Mouse (Mus musculus) neural tube, embryonic 12.5 days (tissue): ENCODE results near the gene Map2k5. TPM values are rescaled to one million over a fixed set of nuclear protein-coding genes. Genes with fewer than 3 reads are reported as not detected.

ENCODE experiments used
- ATAC-seq: fragments of 200-750 bp; cut with Nextera tagmentation; 2 replicates; pipeline ENCODE4 v1.8.0; 2017; ENCODE audit warnings: low read depth, mild to moderate bottlenecking, moderate TSS enrichment, moderate library complexity; ENCODE audit not compliant: low FRiP score
- H3K27ac ChIP-seq: fragments of 300-500 bp; sonication (generic); 2 replicates; pipeline ENCODE4 v1.5.1; 2016
- H3K27me3 ChIP-seq: fragments of 300-500 bp; sonication (generic); replicated peaks from 2 replicates; pipeline ENCODE4 v1.6.1; 2016; ENCODE audit warnings: mild to moderate bottlenecking
- H3K36me3 ChIP-seq: fragments of 300-500 bp; sonication (generic); 2 replicates; pipeline ENCODE4 v1.6.1; 2016; ENCODE audit warnings: mild to moderate bottlenecking
- H3K4me1 ChIP-seq: fragments of 300-500 bp; sonication (generic); 2 replicates; pipeline ENCODE4 v1.6.1; 2016
- H3K4me2 ChIP-seq: fragments of 300-500 bp; sonication (generic); replicated peaks from 2 replicates; pipeline ENCODE4 v1.6.1; 2016; ENCODE audit warnings: mild to moderate bottlenecking
- H3K4me3 ChIP-seq: fragments of 300-500 bp; sonication (generic); 2 replicates; pipeline ENCODE4 v1.5.1; 2016
- H3K9ac ChIP-seq: fragments of 300-500 bp; sonication (generic); 2 replicates; pipeline ENCODE4 v1.6.1; 2016; ENCODE audit warnings: mild to moderate bottlenecking
- H3K9me3 ChIP-seq: fragments of 300-500 bp; sonication (generic); 2 replicates; pipeline ENCODE4 v1.6.1; 2016; ENCODE audit warnings: mild to moderate bottlenecking
- WGBS: fragments of 180-500 bp; shearing (Covaris S2); methylation state at CpG from one replicate; pipeline ENCODE4 v1.1.7; 2016; 5-methylcytosine and 5-hydroxymethylcytosine counted together
- polyA plus RNA-seq: library from polyadenylated mRNA; unstranded; fragments of >200 nt; fragmentation: Nextera tagmentation; extraction: Ambion mirVana; gene quantifications from 2 replicates; pipeline ENCODE4 v1.2.1, GENCODE M21; 2016

The Map2k5 gene
- polyA plus RNA-seq, 1 experiment from 2014 or later: 45.9 TPM

DNA sequence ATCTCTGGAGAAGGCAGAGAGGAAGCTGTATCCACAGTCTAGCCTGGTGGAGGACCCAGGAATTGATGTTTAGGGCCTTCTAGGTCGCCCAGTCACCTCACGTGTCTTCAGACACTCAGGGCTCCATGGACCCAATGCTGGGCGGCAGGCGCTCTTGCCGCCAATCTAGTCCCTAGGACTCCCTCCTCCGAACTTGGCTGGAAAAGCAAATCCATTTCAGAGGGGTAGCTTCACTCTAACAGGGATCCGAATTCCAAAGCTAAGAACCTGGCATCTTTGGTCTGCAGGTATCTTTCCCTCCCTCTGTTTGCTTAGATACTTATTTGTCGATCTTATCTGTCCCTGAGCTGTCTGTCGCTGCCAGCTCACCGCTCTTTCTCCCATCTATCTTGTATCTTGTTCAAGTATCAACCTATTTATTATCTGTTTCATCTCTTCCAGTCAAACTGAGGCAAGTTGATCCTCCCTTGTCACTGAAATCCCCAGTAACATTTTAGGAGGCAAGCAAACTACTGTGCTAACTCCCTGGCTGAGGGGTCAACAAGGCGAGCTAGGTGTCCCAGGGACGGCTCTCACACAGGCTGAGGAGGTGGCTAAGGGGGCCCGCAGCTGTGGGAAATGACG is 229.8 kb downstream of the Map2k5 start:
- no peaks in the 10 kb centered on the region for H3K36me3 ChIP-seq
- peak overlapping the region; percentile 79; the same call in 1 of the 2 replicates for H3K27ac ChIP-seq
- H3K9ac ChIP-seq: peak overlapping the region; percentile 77
- H3K4me2 ChIP-seq: peak overlapping the region; percentile 76
- ATAC-seq: no peak
- under 1% methylated on average over 14 of the region's 14 CpGs for WGBS
- peaks cover 56% of the 10 kb centered on the region for H3K4me1 ChIP-seq
- peak overlapping the region; percentile 58 for H3K4me3 ChIP-seq
- no peaks in the 10 kb centered on the region for H3K9me3 ChIP-seq
- H3K27me3 ChIP-seq: peaks cover 100% of the 10 kb centered on the region

DNA sequence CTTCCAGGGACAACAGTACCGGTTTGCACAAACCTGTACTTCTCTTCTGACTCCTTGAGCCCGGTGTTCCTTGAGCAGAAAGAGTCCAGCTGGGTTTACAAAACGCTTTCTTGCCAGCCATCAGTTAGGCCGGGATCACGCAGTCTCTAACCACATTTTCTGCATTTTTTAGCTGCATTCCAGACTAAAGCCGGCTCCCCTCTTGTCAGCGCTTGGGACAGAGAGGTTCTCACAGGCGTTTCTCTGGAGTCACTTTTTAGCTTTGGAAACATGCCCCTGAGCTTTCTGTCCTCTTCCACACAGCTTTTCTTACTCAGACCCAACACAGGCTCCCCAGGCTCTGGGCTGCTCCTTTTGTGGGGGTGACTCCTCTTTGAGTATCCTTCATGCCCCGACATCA is 230.4 kb downstream of the Map2k5 start:
- H3K4me2 ChIP-seq: peak overlapping the region; percentile 76
- H3K9me3 ChIP-seq: no peaks in the 10 kb centered on the region
- WGBS: 2% methylated on average over 9 of the region's 9 CpGs
- no peak for ATAC-seq
- peaks cover 100% of the 10 kb centered on the region for H3K27me3 ChIP-seq
- peak overlapping the region; percentile 58 for H3K4me3 ChIP-seq
- H3K9ac ChIP-seq: peak overlapping the region; percentile 77
- H3K4me1 ChIP-seq: peaks cover 56% of the 10 kb centered on the region
- no peak overlapping the region for H3K27ac ChIP-seq
- H3K36me3 ChIP-seq: no peaks in the 10 kb centered on the region

- no peak for ATAC-seq
- peak overlapping the region; percentile 77 for H3K9ac ChIP-seq
- peak overlapping the region; percentile 58 for H3K4me3 ChIP-seq
- H3K27ac ChIP-seq: peak overlapping the region; percentile 76; the same call in 1 of the 2 replicates
- no peaks in the 10 kb centered on the region for H3K36me3 ChIP-seq
- peaks cover 56% of the 10 kb centered on the region for H3K4me1 ChIP-seq
- H3K4me2 ChIP-seq: peak overlapping the region; percentile 76
- H3K27me3 ChIP-seq: peaks cover 100% of the 10 kb centered on the region
- WGBS: 1% methylated on average over 20 of the region's 20 CpGs
- H3K9me3 ChIP-seq: no peaks in the 10 kb centered on the region
These were observed 230.8 kb downstream of the Map2k5 start for GRCm38 (mm10) chr9:63146856-63147274.

GRCm38 (mm10) chr9:63146126-63146855 is 231.4 kb downstream of the Map2k5 start:
- H3K27ac ChIP-seq: peak overlapping the region; percentile 76
- no peaks in the 10 kb centered on the region for H3K36me3 ChIP-seq
- H3K27me3 ChIP-seq: peaks cover 100% of the 10 kb centered on the region
- peak overlapping the region; percentile 58 for H3K4me3 ChIP-seq
- H3K9me3 ChIP-seq: no peaks in the 10 kb centered on the region
- H3K9ac ChIP-seq: peak overlapping the region; percentile 77
- WGBS: 1% methylated on average over 46 of the region's 46 CpGs
- no peak for ATAC-seq
- peaks cover 56% of the 10 kb centered on the region for H3K4me1 ChIP-seq
- peak overlapping the region; percentile 76 for H3K4me2 ChIP-seq

DNA sequence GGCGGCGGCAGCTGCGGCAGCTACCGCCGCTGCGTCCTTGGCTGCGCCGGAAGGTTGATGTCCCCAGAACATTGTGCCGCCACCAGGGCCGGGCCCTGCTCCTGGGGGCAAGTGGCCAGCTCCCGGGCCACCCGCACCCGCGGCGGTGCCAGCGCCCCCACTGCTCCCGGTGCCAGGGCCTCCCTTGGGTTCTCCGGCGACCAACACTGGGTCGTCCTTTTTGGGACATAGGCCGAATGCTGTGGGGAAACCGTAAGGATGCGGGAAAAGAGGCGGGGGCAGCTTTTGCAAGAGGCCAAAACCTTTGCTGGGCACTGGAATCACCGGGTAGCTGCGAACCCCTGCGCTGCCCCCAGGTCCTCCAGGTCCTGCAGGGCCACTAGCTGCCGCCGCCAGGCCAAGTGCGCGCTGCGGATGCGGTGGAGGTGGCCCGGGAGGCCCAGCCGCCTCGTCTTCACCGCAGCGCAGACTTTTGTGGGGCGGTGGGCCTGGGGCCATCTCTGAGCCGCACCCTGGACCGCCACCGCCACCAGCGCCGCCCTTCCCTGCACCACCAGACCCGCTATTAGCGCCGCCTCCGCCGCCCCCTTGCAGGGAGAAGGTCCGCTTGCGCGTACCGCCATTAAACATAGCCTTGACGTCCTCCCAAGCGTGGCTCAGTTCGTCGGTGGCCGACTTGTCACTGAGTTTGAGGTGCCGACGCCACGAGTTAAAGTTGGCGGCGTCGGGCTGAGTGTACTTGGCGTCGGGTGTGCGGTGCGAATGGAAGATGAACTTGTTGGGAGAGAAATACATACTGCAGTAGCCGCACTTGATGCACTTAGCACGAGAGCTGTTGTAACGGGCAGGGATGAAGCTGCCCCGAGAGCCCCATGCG is 232.2 kb downstream of the Map2k5 start:
- peak overlapping the region; percentile 58 for H3K4me3 ChIP-seq
- H3K9ac ChIP-seq: peak overlapping the region; percentile 77
- H3K36me3 ChIP-seq: no peaks in the 10 kb centered on the region
- ATAC-seq: no peak
- peaks cover 100% of the 10 kb centered on the region for H3K27me3 ChIP-seq
- WGBS: under 1% methylated on average over 73 of the region's 73 CpGs
- H3K27ac ChIP-seq: peak overlapping the region; percentile 76
- H3K9me3 ChIP-seq: no peaks in the 10 kb centered on the region
- peak overlapping the region; percentile 76 for H3K4me2 ChIP-seq
- H3K4me1 ChIP-seq: peaks cover 54% of the 10 kb centered on the region

- H3K4me1 ChIP-seq: peaks cover 51% of the 10 kb centered on the region
- ATAC-seq: no peak
These were observed 233.0 kb downstream of the Map2k5 start for GRCm38 (mm10) chr9:63144502-63145248.

DNA sequence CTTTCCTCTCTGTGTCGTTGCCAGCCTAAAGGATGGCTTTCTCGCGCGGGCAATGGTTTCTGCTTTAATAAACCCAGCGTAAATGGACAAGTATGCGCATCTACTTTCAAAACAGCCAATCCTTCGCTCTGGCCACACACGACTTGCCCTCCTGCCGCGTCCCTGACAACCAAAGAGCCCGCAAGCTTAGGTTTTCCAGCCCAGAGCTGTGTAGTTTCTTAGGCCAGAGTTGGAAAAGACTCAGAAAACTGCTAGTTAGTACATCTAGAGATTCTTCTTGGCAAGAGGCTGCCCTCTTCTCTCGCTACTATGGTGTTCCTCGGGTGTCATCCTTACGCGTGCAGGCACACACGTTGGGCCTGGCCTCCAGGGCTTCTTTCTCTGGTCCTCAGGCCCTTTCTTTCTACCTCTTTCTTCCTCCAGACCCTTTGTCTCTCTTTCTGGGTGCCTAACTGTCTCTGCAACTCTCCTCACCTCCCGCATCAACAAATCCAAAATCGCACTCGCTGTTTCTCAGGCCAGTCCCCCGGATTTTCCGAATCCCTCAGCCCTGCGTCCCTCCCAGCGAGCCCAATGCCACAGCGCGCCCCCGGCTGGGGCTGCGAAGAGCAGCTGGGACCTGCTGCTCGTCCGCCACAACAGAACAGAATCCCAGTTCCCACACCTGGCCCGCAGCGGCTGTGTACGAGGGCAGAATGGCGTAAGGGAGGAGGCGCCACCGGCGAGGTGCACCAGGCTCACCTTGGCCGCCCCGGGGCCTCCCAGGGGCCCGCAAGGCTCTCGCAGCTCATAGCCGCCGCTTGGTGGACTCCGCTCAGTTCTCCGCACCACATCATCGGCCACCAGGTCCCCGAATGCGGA is 233.8 kb downstream of the Map2k5 start:
- WGBS: under 1% methylated on average over 47 of the region's 47 CpGs
- H3K4me1 ChIP-seq: peaks cover 46% of the 10 kb centered on the region
- H3K27me3 ChIP-seq: peaks cover 100% of the 10 kb centered on the region
- peak overlapping the region; percentile 58 for H3K4me3 ChIP-seq
- no peaks in the 10 kb centered on the region for H3K36me3 ChIP-seq
- no peak for ATAC-seq
- H3K4me2 ChIP-seq: peak overlapping the region; percentile 76
- H3K9me3 ChIP-seq: no peaks in the 10 kb centered on the region
- peak overlapping the region; percentile 72 for H3K27ac ChIP-seq
- H3K9ac ChIP-seq: peak overlapping the region; percentile 77

More at GRCm38 (mm10) chr9:63144502-63145248, 233.0 kb downstream of the Map2k5 start:
- WGBS: 1% methylated on average over 79 of the region's 80 CpGs
- peak overlapping the region; percentile 72 for H3K27ac ChIP-seq
- H3K36me3 ChIP-seq: no peaks in the 10 kb centered on the region
- no peaks in the 10 kb centered on the region for H3K9me3 ChIP-seq
- H3K4me3 ChIP-seq: peak overlapping the region; percentile 58
- peak overlapping the region; percentile 77 for H3K9ac ChIP-seq
- peak overlapping the region; percentile 76 for H3K4me2 ChIP-seq
- H3K27me3 ChIP-seq: peaks cover 100% of the 10 kb centered on the region

GRCm38 (mm10) chr9:63143227-63143626 is 234.5 kb downstream of the Map2k5 start:
- H3K4me2 ChIP-seq: peak overlapping the region; percentile 76
- ATAC-seq: no peak
- H3K27me3 ChIP-seq: peaks cover 100% of the 10 kb centered on the region
- peak overlapping the region; percentile 77 for H3K9ac ChIP-seq
- H3K4me3 ChIP-seq: peak overlapping the region; percentile 58
- no peaks in the 10 kb centered on the region for H3K9me3 ChIP-seq
- H3K4me1 ChIP-seq: peaks cover 46% of the 10 kb centered on the region
- H3K27ac ChIP-seq: peak overlapping the region; percentile 37; the same call in 1 of the 2 replicates
- H3K36me3 ChIP-seq: no peaks in the 10 kb centered on the region
- under 1% methylated on average over 25 of the region's 25 CpGs for WGBS

DNA sequence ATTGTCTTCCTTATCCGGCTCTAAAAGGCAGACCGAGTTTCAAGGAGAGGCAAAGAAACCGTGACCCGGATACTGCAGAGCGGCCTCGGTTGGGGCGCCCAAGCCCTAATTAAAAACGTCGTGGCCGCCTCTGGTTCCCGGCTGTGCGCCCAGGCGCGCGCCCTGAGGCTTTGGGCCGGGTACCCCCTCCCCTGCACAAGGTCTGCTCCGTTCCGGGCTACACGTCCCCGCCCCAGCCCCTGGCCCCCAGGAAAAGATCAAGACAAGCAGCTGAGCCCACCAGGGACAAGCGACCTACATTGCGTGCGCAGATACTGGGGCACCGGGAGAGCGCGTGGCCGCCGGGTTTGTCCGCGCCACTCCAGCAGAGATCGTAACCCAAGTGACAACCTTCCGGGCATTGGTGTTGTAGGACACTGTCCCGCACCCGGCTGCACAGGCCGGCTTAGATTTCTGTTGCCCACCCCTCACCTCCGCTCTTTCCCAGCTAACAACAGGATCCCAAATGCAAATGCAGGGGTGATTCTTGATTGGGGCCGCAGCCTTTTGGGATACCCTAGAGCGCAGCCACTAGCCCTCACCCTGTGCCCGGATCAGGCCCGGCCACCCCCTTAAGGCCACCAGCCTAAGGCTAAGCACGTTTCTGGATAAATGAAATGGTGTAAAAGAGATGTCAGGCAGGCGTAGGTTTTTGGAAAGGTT is 235.2 kb downstream of the Map2k5 start:
- ATAC-seq: 0 out of 2 replicates have a peak, but pooled peaks have one; percentile 18
- Histone ChIP-seq H3K27me3 (peaks cover 100% of the 10 kb centered on the region), H3K27ac (peak overlapping the region; percentile 37; the same call in 1 of the 2 replicates), H3K4me2 (peak overlapping the region; percentile 76), H3K4me1 (peaks cover 50% of the 10 kb centered on the region), H3K9ac (peak overlapping the region; percentile 77), H3K9me3 (no peaks in the 10 kb centered on the region), H3K36me3 (no peaks in the 10 kb centered on the region), H3K4me3 (peak overlapping the region; percentile 58)
- under 1% methylated on average over 42 of the region's 42 CpGs for WGBS

- Histone ChIP-seq H3K27ac (0 out of 2 replicates have a peak overlapping the region, but pooled peaks have one; percentile 37), H3K4me1 (peaks cover 49% of the 10 kb centered on the region), H3K4me3 (peak overlapping the region; percentile 58), H3K27me3 (peaks cover 100% of the 10 kb centered on the region), H3K4me2 (peak overlapping the region; percentile 76), H3K9ac (peak overlapping the region; percentile 77), H3K9me3 (no peaks in the 10 kb centered on the region), H3K36me3 (no peaks in the 10 kb centered on the region)
- WGBS: 2% methylated on average over 24 of the region's 24 CpGs
- ATAC-seq: no peak
These were observed 235.9 kb downstream of the Map2k5 start for GRCm38 (mm10) chr9:63141641-63142334.
